Mouse (Mus musculus): ENCODE results near the gene Thumpd1. TPM values are rescaled to one million over a fixed set of nuclear protein-coding genes. Genes with fewer than 3 reads are reported as not detected.

Thumpd1 gene
- polyA plus RNA-seq (2015; fragmentation: Nextera tagmentation; extraction: Ambion mirVana): 19.1 and 19.8 TPM in 2 replicates

DNA sequence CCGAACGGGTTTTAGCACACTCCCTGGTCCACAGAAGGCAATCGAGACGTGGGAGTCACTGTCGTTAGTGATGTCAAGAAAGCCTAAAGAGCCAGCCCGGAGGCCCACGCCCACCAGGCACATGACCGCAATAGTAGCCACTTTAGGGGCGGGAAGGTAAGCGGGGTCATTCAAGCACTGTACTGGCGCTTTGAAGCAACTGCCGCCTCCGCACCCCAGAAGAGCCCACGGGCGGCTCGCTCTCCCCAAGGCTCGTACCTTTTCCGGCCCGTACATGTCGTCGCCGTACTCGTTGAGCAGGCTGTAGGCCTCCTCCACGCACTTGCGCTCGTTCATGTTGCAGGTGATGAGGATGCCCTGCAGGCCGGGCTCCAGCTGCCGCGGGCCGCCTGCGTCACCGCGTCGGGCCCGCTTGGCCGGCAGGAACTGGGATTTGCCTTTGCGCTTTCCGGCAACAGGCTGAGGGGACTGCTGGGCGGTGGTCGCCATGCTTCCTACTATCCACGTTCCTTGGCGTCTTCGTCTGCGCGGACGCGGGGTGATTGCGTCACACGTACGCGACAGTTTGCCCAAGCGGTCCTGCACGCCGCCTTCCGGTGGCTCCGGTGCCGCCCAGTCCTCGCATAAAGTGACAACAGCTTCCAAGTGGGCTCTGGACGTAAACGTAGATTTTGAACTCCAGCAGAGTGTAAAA, at the start of gene Thumpd1:
Thumpd1 (minus strand) TSS at position 546 of the 694 bp plus-strand sequence.
- under 1% methylated on average over 60 of the region's 60 CpGs for WGBS (ENCODE audit: insufficient replicate concordance)
- Histone ChIP-seq H3K36me3 (ENCODE audit: control insufficient read depth, insufficient read depth) (peaks cover 16% of the 10 kb centered on the region), H3K9me3 (replicated peaks; ENCODE audit: control insufficient read depth, low read length) (no peaks in the 10 kb centered on the region), H3K27me3 (ENCODE audit: control insufficient read depth, insufficient read depth, low read depth, low read length) (no peaks in the 10 kb centered on the region), H3K4me3 (ENCODE audit: low read depth, low read length) (peak within 1 kb of the TSS; percentile 92), H3K4me2 (ENCODE audit: low read depth, low read length) (peak within 1 kb of the TSS; percentile 71), H3K9ac (ENCODE audit: low read depth, low read length) (peak within 1 kb of the TSS; percentile 80), H3K27ac (ENCODE audit: low read length) (peak within 1 kb of the TSS; percentile 24), H3K4me1 (ENCODE audit: control insufficient read depth, low read depth, low read length) (peaks cover 5% of the 10 kb centered on the region)
- ATAC-seq (ENCODE audit: low read depth): peak; percentile 90

DNA sequence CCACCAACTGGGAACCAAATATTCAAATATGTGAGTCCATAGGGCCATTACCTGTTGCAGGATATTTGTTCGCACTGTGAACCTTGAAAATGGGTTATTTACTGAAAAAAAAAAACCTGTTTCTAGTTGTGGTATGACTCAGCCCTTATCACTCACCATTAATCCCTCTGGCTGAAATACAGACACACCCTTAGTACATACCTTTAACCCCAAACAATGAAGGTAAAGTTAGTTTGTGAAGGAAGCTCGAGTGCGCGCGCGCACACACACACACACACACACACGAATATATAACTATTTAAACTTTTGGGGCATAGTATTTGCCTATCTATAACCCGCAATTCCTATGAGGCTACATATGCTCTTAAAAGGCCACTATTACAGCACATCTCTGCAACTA, 49.3 kb upstream of the Thumpd1 start:
- Histone ChIP-seq H3K36me3 (ENCODE audit: control insufficient read depth, insufficient read depth) (no peaks in the 10 kb centered on the region), H3K4me1 (ENCODE audit: control insufficient read depth, low read depth, low read length) (no peaks in the 10 kb centered on the region), H3K9me3 (replicated peaks; ENCODE audit: control insufficient read depth, low read length) (no peaks in the 10 kb centered on the region), H3K27ac (ENCODE audit: low read length) (no peak overlapping the region), H3K9ac (ENCODE audit: low read depth, low read length) (no peak overlapping the region), H3K4me2 (ENCODE audit: low read depth, low read length) (no peak overlapping the region), H3K4me3 (ENCODE audit: low read depth, low read length) (no peak overlapping the region), H3K27me3 (ENCODE audit: control insufficient read depth, insufficient read depth, low read depth, low read length) (no peaks in the 10 kb centered on the region)
- 79% methylated on average over 8 of the region's 8 CpGs for WGBS (ENCODE audit: insufficient replicate concordance)
- no peak for ATAC-seq (ENCODE audit: low read depth)

GRCm38 (mm10) chr7:119766996-119767395, 46.4 kb upstream of the Thumpd1 start:
- no peaks in the 10 kb centered on the region for H3K4me1 ChIP-seq (ENCODE audit: control insufficient read depth, low read depth, low read length)
- 58% methylated on average over 6 of the region's 6 CpGs for WGBS (ENCODE audit: insufficient replicate concordance)
- no peaks in the 10 kb centered on the region for H3K36me3 ChIP-seq (ENCODE audit: control insufficient read depth, insufficient read depth)
- H3K9me3 ChIP-seq (replicated peaks; ENCODE audit: control insufficient read depth, low read length): no peaks in the 10 kb centered on the region
- no peak overlapping the region for H3K4me3 ChIP-seq (ENCODE audit: low read depth, low read length)
- H3K9ac ChIP-seq (ENCODE audit: low read depth, low read length): no peak overlapping the region
- no peaks in the 10 kb centered on the region for H3K27me3 ChIP-seq (ENCODE audit: control insufficient read depth, insufficient read depth, low read depth, low read length)
- no peak for ATAC-seq (ENCODE audit: low read depth)
- H3K4me2 ChIP-seq (ENCODE audit: low read depth, low read length): no peak overlapping the region
- H3K27ac ChIP-seq (ENCODE audit: low read length): no peak overlapping the region

DNA sequence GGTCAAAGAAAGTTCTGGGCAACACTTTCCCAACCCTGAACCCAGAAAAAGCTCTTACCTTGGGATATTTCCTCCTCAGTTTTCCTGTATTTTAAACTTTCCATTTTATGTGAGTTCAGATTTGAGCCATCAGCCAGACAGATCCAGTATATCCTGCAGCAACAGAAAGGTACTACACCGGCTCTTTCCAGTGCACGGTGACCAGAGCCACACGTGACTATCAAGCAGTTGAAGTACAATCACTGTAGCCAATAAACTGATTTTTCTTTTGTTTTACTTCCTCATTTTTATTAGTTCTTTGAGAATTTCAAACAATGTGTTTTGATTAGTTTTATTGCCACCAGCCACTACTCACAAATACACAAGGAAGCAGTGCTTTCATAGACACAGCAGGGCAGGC, 43.8 kb upstream of the Thumpd1 start:
- Histone ChIP-seq H3K9me3 (replicated peaks; ENCODE audit: control insufficient read depth, low read length) (no peaks in the 10 kb centered on the region), H3K36me3 (ENCODE audit: control insufficient read depth, insufficient read depth) (no peaks in the 10 kb centered on the region), H3K4me2 (ENCODE audit: low read depth, low read length) (no peak overlapping the region), H3K9ac (ENCODE audit: low read depth, low read length) (no peak overlapping the region), H3K4me1 (ENCODE audit: control insufficient read depth, low read depth, low read length) (no peaks in the 10 kb centered on the region), H3K27ac (ENCODE audit: low read length) (no peak overlapping the region), H3K27me3 (ENCODE audit: control insufficient read depth, insufficient read depth, low read depth, low read length) (no peaks in the 10 kb centered on the region), H3K4me3 (ENCODE audit: low read depth, low read length) (no peak overlapping the region)
- no peak for ATAC-seq (ENCODE audit: low read depth)
- WGBS (ENCODE audit: insufficient replicate concordance): 59% methylated on average over 3 of the region's 3 CpGs

DNA sequence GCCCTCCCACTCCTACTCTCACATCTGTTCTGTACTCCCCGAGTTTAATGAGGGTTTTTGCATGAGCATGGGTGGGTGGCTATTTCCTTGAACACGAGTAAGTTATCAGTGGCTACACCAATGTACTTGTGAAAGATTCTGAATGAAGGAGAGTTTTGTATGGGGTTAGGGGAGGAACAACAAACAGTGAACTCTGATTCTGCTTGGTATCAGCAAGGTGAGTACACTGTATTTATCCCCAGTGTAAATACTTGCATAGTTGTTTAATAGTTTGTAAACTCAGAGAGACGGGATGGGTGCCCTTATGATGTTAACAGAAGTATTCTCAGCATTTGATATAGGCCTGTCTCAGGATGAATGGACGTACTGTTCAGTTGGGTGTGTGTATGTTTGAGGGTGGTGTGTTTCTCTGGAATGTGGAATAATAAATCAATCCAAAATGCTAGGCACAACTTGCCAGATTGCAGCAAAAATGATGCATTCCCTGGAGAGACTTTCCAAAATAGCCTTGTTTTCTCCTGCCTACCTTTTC, 41.6 kb upstream of the Thumpd1 start:
- WGBS (ENCODE audit: insufficient replicate concordance): 47% methylated on average over 4 of the region's 4 CpGs
- H3K27ac ChIP-seq (ENCODE audit: low read length): no peak overlapping the region
- ATAC-seq (ENCODE audit: low read depth): no peak
- no peak overlapping the region for H3K4me3 ChIP-seq (ENCODE audit: low read depth, low read length)
- H3K4me1 ChIP-seq (ENCODE audit: control insufficient read depth, low read depth, low read length): no peaks in the 10 kb centered on the region
- no peak overlapping the region for H3K4me2 ChIP-seq (ENCODE audit: low read depth, low read length)
- no peak overlapping the region for H3K9ac ChIP-seq (ENCODE audit: low read depth, low read length)
- no peaks in the 10 kb centered on the region for H3K36me3 ChIP-seq (ENCODE audit: control insufficient read depth, insufficient read depth)
- H3K9me3 ChIP-seq (replicated peaks; ENCODE audit: control insufficient read depth, low read length): no peaks in the 10 kb centered on the region
- no peaks in the 10 kb centered on the region for H3K27me3 ChIP-seq (ENCODE audit: control insufficient read depth, insufficient read depth, low read depth, low read length)

DNA sequence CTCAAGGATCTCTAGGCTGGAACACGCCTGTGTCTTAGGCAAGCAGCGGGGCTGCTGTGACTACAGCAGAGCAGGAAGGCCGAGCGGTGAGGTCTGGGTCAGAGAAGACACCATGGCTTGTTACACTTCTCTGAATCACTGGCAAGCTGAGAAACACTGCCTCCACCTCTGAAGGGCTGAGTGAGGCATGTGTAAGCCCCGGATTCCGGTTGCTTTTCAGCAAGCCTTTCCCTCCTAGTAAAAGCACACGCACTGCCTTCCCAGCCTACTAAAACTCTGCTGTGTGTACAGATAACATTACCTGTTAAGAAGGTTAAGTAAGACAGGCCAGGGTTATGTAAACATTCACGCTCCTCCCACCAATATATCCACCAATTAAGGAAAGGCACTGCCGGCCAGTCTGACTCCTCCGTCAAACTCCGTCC, 39.9 kb upstream of the Thumpd1 start, which contains the start of gene Acsm3:
Acsm3 (plus strand) TSS at position 397 of the 425 bp plus-strand sequence.
- H3K36me3 ChIP-seq (ENCODE audit: control insufficient read depth, insufficient read depth): no peaks in the 10 kb centered on the region
- H3K4me3 ChIP-seq (ENCODE audit: low read depth, low read length): 0 out of 2 replicates have a peak within 1 kb of the TSS, but pooled peaks have one; percentile 28
- H3K9ac ChIP-seq (ENCODE audit: low read depth, low read length): 0 out of 2 replicates have a peak within 1 kb of the TSS, but pooled peaks have one; percentile 24
- peak within 1 kb of the TSS; percentile 72 for H3K27ac ChIP-seq (ENCODE audit: low read length)
- H3K27me3 ChIP-seq (ENCODE audit: control insufficient read depth, insufficient read depth, low read depth, low read length): no peaks in the 10 kb centered on the region
- H3K9me3 ChIP-seq (replicated peaks; ENCODE audit: control insufficient read depth, low read length): no peaks in the 10 kb centered on the region
- peak; percentile 83 for ATAC-seq (ENCODE audit: low read depth)
- 59% methylated on average over 11 of the region's 11 CpGs for WGBS (ENCODE audit: insufficient replicate concordance)
- H3K4me2 ChIP-seq (ENCODE audit: low read depth, low read length): peak within 1 kb of the TSS; percentile 41
- H3K4me1 ChIP-seq (ENCODE audit: control insufficient read depth, low read depth, low read length): no peaks in the 10 kb centered on the region

GRCm38 (mm10) chr7:119753696-119754095, 33.1 kb upstream of the Thumpd1 start:
- H3K4me3 ChIP-seq (ENCODE audit: low read depth, low read length): no peak overlapping the region
- H3K36me3 ChIP-seq (ENCODE audit: control insufficient read depth, insufficient read depth): no peaks in the 10 kb centered on the region
- no peaks in the 10 kb centered on the region for H3K27me3 ChIP-seq (ENCODE audit: control insufficient read depth, insufficient read depth, low read depth, low read length)
- WGBS (ENCODE audit: insufficient replicate concordance): 72% methylated on average over 1 of the region's 1 CpGs
- no peaks in the 10 kb centered on the region for H3K4me1 ChIP-seq (ENCODE audit: control insufficient read depth, low read depth, low read length)
- H3K27ac ChIP-seq (ENCODE audit: low read length): no peak overlapping the region
- ATAC-seq (ENCODE audit: low read depth): no peak
- no peaks in the 10 kb centered on the region for H3K9me3 ChIP-seq (replicated peaks; ENCODE audit: control insufficient read depth, low read length)
- H3K9ac ChIP-seq (ENCODE audit: low read depth, low read length): no peak overlapping the region
- no peak overlapping the region for H3K4me2 ChIP-seq (ENCODE audit: low read depth, low read length)

GRCm38 (mm10) chr7:119749942-119750341, 29.3 kb upstream of the Thumpd1 start:
- no peaks in the 10 kb centered on the region for H3K27me3 ChIP-seq (ENCODE audit: control insufficient read depth, insufficient read depth, low read depth, low read length)
- H3K4me2 ChIP-seq (ENCODE audit: low read depth, low read length): no peak overlapping the region
- no peak overlapping the region for H3K27ac ChIP-seq (ENCODE audit: low read length)
- H3K9ac ChIP-seq (ENCODE audit: low read depth, low read length): no peak overlapping the region
- no peaks in the 10 kb centered on the region for H3K36me3 ChIP-seq (ENCODE audit: control insufficient read depth, insufficient read depth)
- no peaks in the 10 kb centered on the region for H3K9me3 ChIP-seq (replicated peaks; ENCODE audit: control insufficient read depth, low read length)
- WGBS (ENCODE audit: insufficient replicate concordance): 32% methylated on average over 2 of the region's 2 CpGs
- ATAC-seq (ENCODE audit: low read depth): no peak
- H3K4me3 ChIP-seq (ENCODE audit: low read depth, low read length): no peak overlapping the region
- H3K4me1 ChIP-seq (ENCODE audit: control insufficient read depth, low read depth, low read length): no peaks in the 10 kb centered on the region

GRCm38 (mm10) chr7:119748761-119749160, 28.2 kb upstream of the Thumpd1 start:
- Histone ChIP-seq H3K9me3 (replicated peaks; ENCODE audit: control insufficient read depth, low read length) (no peaks in the 10 kb centered on the region), H3K4me1 (ENCODE audit: control insufficient read depth, low read depth, low read length) (no peaks in the 10 kb centered on the region), H3K9ac (ENCODE audit: low read depth, low read length) (no peak overlapping the region), H3K27me3 (ENCODE audit: control insufficient read depth, insufficient read depth, low read depth, low read length) (no peaks in the 10 kb centered on the region), H3K4me3 (ENCODE audit: low read depth, low read length) (no peak overlapping the region), H3K4me2 (ENCODE audit: low read depth, low read length) (no peak overlapping the region), H3K27ac (ENCODE audit: low read length) (no peak overlapping the region), H3K36me3 (ENCODE audit: control insufficient read depth, insufficient read depth) (no peaks in the 10 kb centered on the region)
- WGBS (ENCODE audit: insufficient replicate concordance): 46% methylated on average over 1 of the region's 2 CpGs
- ATAC-seq (ENCODE audit: low read depth): peak; percentile 65

Measured in liver, embryonic 16.5 days (tissue).